Mouse (Mus musculus) brown adipose tissue, adult 24 weeks (tissue): ENCODE results near the gene Dot1l. TPM values are rescaled to one million over a fixed set of nuclear protein-coding genes. Genes with fewer than 3 reads are reported as not detected.
A peak's percentile ranks its signal among the peaks of the same experiment; 100 is the strongest.

Experiments
- H3K27ac ChIP-seq: fragments of 200-500 bp; replicated peaks from 2 replicates; pipeline ENCODE4 v1.5.1; 2012; ENCODE audit warnings: low read depth, mild to moderate bottlenecking, low read length
- H3K4me1 ChIP-seq: fragments of 200-500 bp; 2 replicates; pipeline ENCODE4 v1.6.1; 2012; ENCODE audit warnings: low read length, mixed read lengths; ENCODE audit not compliant: control insufficient read depth, insufficient read depth, insufficient read length
- H3K4me3 ChIP-seq: fragments of 200-500 bp; 2 replicates; pipeline ENCODE4 v1.5.1; 2012; ENCODE audit warnings: low read depth, mild to moderate bottlenecking, low read length, moderate library complexity; ENCODE audit not compliant: insufficient read depth
- polyA plus RNA-seq: library from polyadenylated mRNA; stranded (reverse); fragments of >200 nt; gene quantifications from 2 replicates; pipeline ENCODE4 v1.2.4, GENCODE M21; 2012; ENCODE audit not compliant: missing spikeins, insufficient read depth, insufficient read length

The Dot1l gene
- polyA plus RNA-seq, 1 experiment, result 11.5 TPM

- H3K27ac ChIP-seq, result peak overlapping the region; percentile 93
- peak overlapping the region; percentile 42 for H3K4me3 ChIP-seq
- peaks cover 6% of the 10 kb centered on the region for H3K4me1 ChIP-seq
Measured at GRCm38 (mm10) chr10:80751188-80751832, 3.7 kb upstream of the Dot1l start.

GRCm38 (mm10) chr10:80752079-80752625, 2.9 kb upstream of the Dot1l start:
- Histone ChIP-seq H3K27ac (peak overlapping the region; percentile 93), H3K4me1 (peaks cover 14% of the 10 kb centered on the region), H3K4me3 (peak overlapping the region; percentile 42)

- H3K27ac ChIP-seq, result peak overlapping the region; percentile 84
- H3K4me1 ChIP-seq, result peaks cover 25% of the 10 kb centered on the region
- peak overlapping the region; percentile 94 for H3K4me3 ChIP-seq
Measured at GRCm38 (mm10) chr10:80755291-80756015, 447 bp downstream of the Dot1l start.

GRCm38 (mm10) chr10:80756099-80756498, 1.1 kb downstream of the Dot1l start:
- peaks cover 30% of the 10 kb centered on the region for H3K4me1 ChIP-seq
- peak overlapping the region; percentile 94 for H3K4me3 ChIP-seq
- H3K27ac ChIP-seq, result peak overlapping the region; percentile 84

- Histone ChIP-seq H3K27ac (peak overlapping the region; percentile 84), H3K4me3 (peak overlapping the region; percentile 94), H3K4me1 (peaks cover 30% of the 10 kb centered on the region)
Measured at GRCm38 (mm10) chr10:80756509-80756908, 1.5 kb downstream of the Dot1l start.

- Histone ChIP-seq H3K4me3 (peak overlapping the region; percentile 94), H3K27ac (peak overlapping the region; percentile 84), H3K4me1 (peaks cover 33% of the 10 kb centered on the region)
Measured at GRCm38 (mm10) chr10:80756967-80757366, 2.0 kb downstream of the Dot1l start.

GRCm38 (mm10) chr10:80757717-80758116, 2.7 kb downstream of the Dot1l start:
- peak overlapping the region; percentile 84 for H3K27ac ChIP-seq
- H3K4me3 ChIP-seq, result peak overlapping the region; percentile 94; the same call in 1 of the 2 replicates
- H3K4me1 ChIP-seq, result peaks cover 34% of the 10 kb centered on the region

- Histone ChIP-seq H3K4me3 (no peak overlapping the region), H3K27ac (peak overlapping the region; percentile 19; the same call in 1 of the 2 replicates), H3K4me1 (peaks cover 43% of the 10 kb centered on the region)
Measured at GRCm38 (mm10) chr10:80758651-80759050, 3.6 kb downstream of the Dot1l start.

- Histone ChIP-seq H3K27ac (peak overlapping the region; percentile 21), H3K4me3 (no peak overlapping the region), H3K4me1 (peaks cover 60% of the 10 kb centered on the region)
Measured at GRCm38 (mm10) chr10:80760596-80761524, 5.9 kb downstream of the Dot1l start.

GRCm38 (mm10) chr10:80761821-80762220, 6.8 kb downstream of the Dot1l start:
- no peak overlapping the region for H3K27ac ChIP-seq
- H3K4me3 ChIP-seq, result no peak overlapping the region
- H3K4me1 ChIP-seq, result peaks cover 55% of the 10 kb centered on the region

GRCm38 (mm10) chr10:80763502-80763901, 8.5 kb downstream of the Dot1l start:
- peak overlapping the region; percentile 41 for H3K27ac ChIP-seq
- no peak overlapping the region for H3K4me3 ChIP-seq
- peaks cover 46% of the 10 kb centered on the region for H3K4me1 ChIP-seq

- Histone ChIP-seq H3K4me3 (no peak overlapping the region), H3K4me1 (peaks cover 39% of the 10 kb centered on the region), H3K27ac (peak overlapping the region; percentile 94)
Measured at GRCm38 (mm10) chr10:80765746-80766145, 10.7 kb downstream of the Dot1l start.

GRCm38 (mm10) chr10:80766161-80766815, 11.3 kb downstream of the Dot1l start:
- peak overlapping the region; percentile 94 for H3K27ac ChIP-seq
- peaks cover 37% of the 10 kb centered on the region for H3K4me1 ChIP-seq
- H3K4me3 ChIP-seq, result no peak overlapping the region

- no peak overlapping the region for H3K4me3 ChIP-seq
- peaks cover 24% of the 10 kb centered on the region for H3K4me1 ChIP-seq
- no peak overlapping the region for H3K27ac ChIP-seq
Measured at GRCm38 (mm10) chr10:80768365-80768764, 13.4 kb downstream of the Dot1l start.
